Mouse (Mus musculus) layer of hippocampus, postnatal 14 days (tissue): ENCODE measurements around the gene Ezh1. TPM values are rescaled to one million over a fixed set of nuclear protein-coding genes. Genes with fewer than 3 reads are reported as not detected.

ENCODE experiments used
- DNase-seq, 2 experiments: peaks; one replicate each; pipeline ENCODE4 v3.0.0; 2021 to 2022; ENCODE audit warnings: low spot score in 2 of 2, mixed read lengths in 1 of 2
- total RNA-seq, 2 experiments: library from RNA; stranded (reverse); gene quantifications; 2 replicates each; pipeline ENCODE4 v1.2.3; 2021

Gene Ezh1
- total RNA-seq, 2 experiments from 2014 or later, result 38.2 to 40.0 TPM

GRCm38 (mm10) chr11:101247521-101248030 is 21.3 kb upstream of the Ezh1 start:
- DNase-seq, result no peak

- no peak for DNase-seq
Observed at GRCm38 (mm10) chr11:101246702-101247012, 20.4 kb upstream of the Ezh1 start.

DNA sequence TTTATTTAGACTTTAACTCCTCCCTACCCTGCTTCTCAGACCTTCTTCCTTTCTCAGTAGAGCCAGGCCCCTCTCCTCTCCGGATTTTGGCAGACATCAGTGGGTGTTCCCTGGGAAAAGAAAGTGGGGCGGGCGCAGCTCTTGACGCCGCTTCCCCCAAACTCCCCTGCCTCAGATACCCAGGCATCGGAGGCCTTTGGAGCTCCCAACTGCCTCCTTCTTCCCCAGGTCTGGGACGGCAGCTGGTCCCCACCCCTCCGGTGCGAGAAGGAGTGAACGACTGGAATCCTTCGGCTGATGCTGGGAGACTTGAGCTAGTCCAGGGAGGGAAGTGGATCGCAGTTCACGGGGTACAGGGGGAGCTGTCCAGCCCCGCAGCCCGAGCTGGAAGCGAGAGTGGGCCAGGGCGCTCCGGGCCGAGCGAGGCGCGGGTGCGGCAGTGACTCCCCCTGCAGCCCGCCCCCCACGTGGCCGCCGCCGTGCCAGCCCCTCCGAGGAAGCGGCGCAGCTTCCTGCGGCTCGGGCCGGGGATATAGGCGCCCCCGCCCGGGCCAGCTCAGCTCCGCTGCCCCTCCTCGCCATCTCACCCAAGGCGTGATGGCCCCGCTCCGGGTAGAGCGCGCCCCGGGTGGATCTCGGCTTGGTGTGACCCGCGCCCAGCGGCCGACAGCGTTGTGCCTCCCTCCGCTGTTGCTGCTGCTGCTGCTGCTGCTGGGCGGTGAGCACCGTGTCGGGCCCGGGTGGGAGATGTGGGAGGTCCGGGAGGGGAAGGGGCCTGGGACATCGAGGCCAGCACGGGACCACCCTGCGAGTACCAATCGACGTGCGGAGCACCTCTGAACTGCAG is 19.8 kb upstream of the Ezh1 start, which contains the start of gene Ramp2:
Gene Ramp2 (plus strand): TSS at position 174 of the 847 bp plus-strand sequence.
- DNase-seq, result peak in 1 of 2 experiments; percentile 42

GRCm38 (mm10) chr11:101245071-101245470 is 18.8 kb upstream of the Ezh1 start:
- DNase-seq, result no peak

DNA sequence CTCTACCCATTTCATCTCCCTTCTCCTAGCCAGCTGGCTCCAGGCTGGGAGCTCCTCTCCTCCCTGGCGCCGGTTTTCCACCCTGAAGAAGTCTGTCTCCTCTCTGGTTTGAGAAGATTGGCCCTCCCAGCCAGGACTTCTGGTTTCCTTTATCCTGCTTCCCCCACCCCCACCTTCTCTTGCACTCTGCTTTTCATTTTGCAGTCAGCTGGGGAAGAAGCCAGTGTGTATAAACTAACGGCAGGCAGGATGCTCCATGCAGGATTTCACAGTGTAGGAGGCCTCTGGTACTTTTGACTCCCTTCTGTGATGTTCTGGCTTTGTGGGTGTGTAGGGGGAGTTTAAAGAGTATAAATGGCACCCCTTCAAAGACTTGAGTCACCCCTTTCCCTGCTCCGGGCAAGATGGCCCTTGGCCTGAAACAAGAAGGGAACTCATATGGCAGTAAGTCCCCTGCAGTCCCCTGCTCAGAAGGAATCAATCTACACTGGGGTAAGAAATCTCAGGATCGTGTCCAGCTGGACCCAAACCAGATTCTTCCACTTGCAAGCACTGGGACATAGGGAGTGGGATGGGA is 11.9 kb upstream of the Ezh1 start:
- peak in 1 of 2 experiments; percentile 19 for DNase-seq

DNA sequence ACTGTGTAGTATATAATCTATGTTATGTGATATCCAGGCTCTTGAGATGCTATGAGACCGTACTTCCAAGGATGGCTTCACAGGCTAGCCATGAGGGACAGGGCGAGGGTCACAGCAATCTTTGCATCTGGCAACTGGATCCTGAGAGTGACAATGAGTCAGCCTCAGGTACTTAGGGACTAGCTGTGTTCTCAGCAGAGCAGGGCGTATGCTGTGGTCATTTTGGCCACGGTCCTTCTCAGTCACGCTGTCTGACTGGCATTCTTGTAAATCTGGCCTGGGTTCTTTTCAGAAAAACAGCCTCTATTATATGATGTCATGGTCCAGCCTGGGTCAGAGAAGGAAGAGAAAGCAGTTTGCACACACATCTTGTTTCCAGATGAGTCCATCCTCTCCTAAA is 10.5 kb upstream of the Ezh1 start:
- no peak for DNase-seq

GRCm38 (mm10) chr11:101235429-101235828 is 9.2 kb upstream of the Ezh1 start:
- DNase-seq, result no peak

DNA sequence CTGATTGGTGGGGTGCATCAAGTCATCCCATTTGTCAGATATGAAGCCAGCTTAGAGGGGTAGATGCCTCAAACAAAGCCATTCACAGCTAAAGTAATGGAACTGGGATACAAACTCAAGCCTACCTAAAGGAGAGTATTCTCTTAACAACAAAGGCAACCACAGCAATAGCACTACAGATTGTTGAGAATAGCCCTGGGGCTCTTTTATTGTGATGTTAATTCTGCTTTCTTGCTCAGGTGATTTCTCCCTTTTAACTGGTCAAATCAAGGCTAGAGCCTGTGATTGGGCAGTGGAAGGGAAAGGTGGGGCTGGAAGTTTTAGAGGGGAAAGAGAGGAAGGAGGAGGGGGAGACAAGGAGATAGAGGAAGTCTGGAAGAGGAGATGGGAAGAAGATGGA is 7.9 kb upstream of the Ezh1 start:
- DNase-seq, result no peak

DNA sequence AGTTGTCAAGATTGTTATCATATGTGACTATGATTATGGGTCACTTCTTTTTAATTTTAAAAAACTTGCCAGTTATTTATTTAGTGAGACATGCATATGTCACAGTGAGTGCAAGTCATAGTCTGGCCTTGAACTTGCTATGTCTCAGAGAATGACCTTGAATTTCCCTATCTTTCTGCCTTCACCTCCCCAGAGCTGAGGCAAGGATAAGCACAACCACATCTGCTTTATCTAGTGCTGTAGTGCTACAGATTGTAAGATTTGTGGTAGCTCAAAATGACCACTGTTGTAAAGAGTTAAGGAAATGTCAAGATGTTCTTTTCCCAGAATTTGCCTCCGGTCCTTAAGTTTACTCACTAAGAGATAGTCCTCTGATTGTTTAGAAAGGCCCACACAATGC is 7.0 kb upstream of the Ezh1 start:
- no peak for DNase-seq

DNA sequence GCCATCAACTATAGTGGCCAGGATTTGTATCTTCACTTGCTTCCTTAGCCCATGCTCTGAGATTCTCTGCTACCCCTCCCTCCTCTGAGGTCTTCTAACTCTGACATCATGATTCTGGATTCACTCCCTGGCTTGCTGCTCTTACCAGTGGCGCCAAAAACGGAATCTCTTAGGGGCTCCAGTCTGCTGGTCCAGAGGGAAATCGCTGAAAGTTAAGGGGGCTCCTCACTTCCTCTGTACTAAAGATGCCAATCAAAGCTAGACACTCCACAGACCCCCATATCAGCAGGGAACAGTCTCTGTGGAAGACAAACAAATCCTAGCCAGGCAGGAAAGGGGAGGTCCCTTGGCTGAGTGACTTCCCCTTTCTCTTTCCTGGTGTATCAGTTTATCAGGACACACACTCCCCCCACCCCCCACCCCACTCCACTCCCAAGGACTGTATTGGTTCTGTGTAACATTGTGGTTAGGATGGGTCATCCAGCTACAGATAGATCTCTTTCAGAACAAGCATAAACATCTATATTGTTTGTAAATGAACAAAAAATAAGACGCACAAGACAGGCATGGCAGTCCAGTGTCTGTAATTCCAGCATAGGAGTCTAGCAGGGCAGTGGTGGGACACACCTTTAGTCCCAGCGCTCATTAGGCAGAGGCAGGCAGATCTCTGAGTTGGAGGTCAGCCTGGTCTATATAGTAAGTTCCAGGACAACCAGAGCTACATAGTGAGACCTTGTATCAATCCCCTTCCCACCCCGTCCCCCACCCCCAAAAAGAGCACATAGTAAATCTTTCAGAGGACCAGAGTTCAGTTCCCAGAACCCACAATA is 6.0 kb upstream of the Ezh1 start:
- no peak for DNase-seq

DNA sequence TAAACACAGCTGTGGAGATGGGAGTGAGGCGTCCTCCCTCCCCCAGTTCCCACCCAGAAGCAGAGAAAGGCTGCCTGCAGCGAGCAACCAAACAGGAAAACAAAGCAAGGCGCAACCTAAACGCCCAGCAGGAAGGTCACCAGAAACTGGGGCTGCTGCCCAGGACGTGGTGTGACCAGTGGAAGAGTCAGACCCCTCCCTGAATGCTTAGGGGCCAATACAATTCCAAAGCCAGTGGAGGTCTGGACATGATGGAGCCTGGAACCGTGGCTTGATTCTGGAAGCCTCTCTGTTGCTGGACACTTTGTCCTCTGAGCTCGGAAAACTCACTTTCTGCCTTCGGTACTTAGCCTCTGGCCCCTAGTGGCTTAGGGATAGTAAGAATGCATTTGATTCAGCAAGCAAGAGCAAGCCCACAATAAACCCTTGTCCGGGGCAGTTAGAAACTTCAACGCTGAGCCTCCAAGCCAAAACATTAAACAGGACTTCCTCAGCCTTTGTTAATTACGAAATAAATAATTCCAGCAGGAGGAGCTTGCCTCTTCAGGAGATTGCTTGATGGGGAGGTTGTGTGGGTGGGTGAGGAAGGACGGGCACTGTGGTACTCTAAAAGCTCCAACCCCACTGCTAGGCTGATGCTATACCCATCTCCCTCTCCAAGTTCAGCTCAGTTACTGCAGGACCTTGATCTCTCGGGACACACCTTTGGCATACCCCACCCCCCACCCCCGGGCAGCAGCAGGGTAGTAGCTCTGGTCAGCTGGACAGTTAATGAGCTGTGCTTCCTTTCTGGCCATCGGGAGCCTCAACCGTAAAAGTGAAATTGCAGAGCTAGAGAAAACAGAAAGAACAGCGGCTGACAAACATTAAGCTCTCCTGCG is 5.0 kb upstream of the Ezh1 start:
- peak; percentile 18 to 54 for DNase-seq

DNA sequence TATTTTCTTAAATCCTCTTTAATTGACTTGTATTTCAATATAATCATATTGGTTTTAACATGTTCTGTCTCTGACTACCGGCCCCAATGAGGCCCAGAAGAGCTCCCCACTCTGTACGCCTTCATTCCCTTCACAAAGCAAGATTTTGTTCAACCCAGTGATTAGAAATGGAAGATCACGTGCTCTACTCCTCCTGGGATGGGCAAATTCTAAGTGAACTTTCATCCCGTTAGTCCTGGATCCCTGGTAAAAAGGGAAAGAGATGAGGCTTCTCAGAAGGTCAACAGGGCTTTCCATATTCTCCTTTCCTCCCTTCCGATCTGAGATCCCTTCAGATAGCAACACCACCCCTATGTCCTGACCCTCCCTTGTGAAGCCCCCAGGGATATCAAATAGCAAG is 4.3 kb upstream of the Ezh1 start:
- no peak for DNase-seq

DNA sequence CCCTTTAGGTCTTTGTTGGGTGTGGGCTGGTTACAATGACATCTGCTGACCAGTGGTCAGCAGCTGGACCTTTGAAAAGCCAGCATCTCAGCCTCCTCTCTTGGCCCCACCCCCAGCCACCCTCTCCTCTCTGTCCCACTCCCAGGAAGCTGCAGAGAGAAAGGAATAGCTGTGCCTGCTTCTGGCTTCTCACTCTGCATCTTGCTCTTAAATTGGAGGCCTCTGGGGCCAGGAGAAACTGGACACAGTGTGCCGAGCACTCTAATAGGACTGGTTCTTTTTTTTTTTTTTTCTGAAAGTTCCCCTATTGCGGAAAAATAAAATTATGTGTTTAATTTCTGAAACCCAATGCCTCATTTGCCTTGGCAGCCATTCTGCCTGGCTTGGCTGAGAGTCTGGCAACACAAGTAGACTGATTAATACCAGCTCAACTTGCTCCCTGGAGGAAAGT is 3.8 kb upstream of the Ezh1 start:
- peak; percentile 12 to 68 for DNase-seq

DNA sequence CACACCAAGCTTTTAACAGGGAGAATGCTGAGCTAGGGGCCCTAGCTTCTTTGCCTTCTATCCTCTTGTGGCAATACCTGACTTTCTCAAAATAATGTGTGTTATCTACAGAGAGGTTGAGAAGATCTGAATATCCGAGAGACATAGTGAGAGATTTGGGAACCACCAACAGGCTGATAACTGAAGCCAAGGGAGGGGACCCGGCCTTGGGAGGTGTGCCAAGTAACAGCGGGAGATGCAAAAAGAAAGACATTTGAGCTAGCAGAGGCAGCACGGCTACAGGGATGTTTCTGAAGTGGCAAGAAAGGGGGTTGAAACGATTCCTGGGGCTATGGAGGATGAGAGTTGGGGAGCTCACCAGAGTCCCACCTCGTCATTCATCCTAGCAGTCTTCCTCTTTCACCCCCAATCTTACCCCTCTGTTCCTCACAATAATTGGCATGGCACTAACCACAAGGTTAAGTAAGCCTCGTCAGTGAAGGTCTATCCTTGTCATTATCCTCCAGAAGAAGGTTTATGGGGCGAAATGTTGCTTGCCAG is 3.2 kb upstream of the Ezh1 start:
- peak in 1 of 2 experiments; percentile 21 for DNase-seq

- peak in 1 of 2 experiments; percentile 13 for DNase-seq
Observed at GRCm38 (mm10) chr11:101225331-101226064, 765 bp downstream of the Ezh1 start.

DNA sequence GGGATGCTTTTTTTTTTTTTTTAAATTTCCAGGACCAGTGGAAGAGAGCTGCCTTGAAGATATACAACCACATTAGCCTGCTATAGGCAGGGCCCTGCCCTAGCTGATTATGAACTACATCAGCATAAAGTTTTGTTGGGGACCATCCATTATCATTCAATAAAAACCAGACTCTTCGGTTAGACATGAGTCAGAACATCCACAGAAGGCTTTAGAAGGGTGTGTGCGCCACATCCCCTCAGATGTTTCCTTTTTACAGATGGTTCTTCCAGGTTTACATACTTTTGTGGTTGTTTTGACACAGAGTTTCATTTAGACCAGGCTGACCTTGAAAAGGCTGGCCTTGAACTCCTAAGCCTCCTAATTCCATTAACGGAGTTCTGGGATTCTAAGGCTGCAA is 1.9 kb downstream of the Ezh1 start:
- no peak for DNase-seq

- DNase-seq, result no peak
Observed at GRCm38 (mm10) chr11:101221306-101221986, 4.8 kb downstream of the Ezh1 start.

GRCm38 (mm10) chr11:101220853-101221252 is 5.4 kb downstream of the Ezh1 start:
- no peak for DNase-seq

DNA sequence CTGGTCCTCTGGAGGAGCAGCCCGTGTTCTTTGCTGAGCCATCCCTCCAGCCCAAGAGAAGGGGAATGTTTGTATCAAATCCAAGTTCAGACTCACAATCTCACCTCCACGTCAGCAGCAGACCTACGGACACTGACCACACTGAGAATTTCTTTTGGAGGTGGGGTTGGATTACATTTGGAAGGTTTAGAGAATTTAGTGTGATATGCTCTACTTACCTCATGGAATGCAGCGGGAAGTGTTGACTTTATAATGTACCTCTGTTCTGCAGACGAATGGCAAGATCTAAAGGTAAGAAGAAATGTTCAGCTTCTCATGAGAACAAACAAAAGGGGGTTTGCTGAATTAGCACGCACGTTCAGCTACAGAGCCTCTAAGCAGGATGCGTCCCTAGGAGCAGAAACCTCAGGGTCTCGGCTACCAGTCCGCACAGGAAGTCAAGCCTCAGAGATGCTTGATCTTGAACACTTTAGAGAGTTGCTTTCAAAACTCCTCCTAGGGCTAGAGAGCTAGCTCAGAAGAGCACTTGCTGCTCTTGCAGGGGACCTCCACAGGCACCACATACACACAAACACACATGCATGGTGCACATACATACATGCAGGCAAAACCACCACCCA is 7.7 kb downstream of the Ezh1 start:
- no peak for DNase-seq
